Mouse (Mus musculus) hindbrain, embryonic 13.5 days (tissue): ENCODE data around the gene Abhd10. TPM values are rescaled to one million over a fixed set of nuclear protein-coding genes. Genes with fewer than 3 reads are reported as not detected.

ENCODE experiments used
- ATAC-seq: fragments of 200-750 bp; cut with Nextera tagmentation; 2 replicates; pipeline ENCODE4 v1.8.0; 2017; ENCODE audit warnings: moderate TSS enrichment; ENCODE audit not compliant: low FRiP score
- H3K27ac ChIP-seq: fragments of 300-500 bp; sonication (generic); 2 replicates; pipeline ENCODE4 v1.5.1; 2015; ENCODE audit warnings: inconsistent platforms, mild to moderate bottlenecking, moderate library complexity
- H3K27me3 ChIP-seq: fragments of 300-500 bp; sonication (generic); 2 replicates; pipeline ENCODE4 v1.6.1; 2015; ENCODE audit warnings: mild to moderate bottlenecking, inconsistent platforms
- H3K36me3 ChIP-seq: fragments of 300-500 bp; sonication (generic); 2 replicates; pipeline ENCODE4 v1.6.1; 2015; ENCODE audit warnings: mild to moderate bottlenecking, inconsistent platforms
- H3K4me1 ChIP-seq: fragments of 300-500 bp; sonication (generic); replicated peaks from 2 replicates; pipeline ENCODE4 v1.6.1; 2015; ENCODE audit warnings: inconsistent platforms
- H3K4me2 ChIP-seq: fragments of 300-500 bp; sonication (generic); 2 replicates; pipeline ENCODE4 v1.6.1; 2015; ENCODE audit warnings: inconsistent platforms, mild to moderate bottlenecking, moderate library complexity
- H3K4me3 ChIP-seq: fragments of 300-500 bp; sonication (generic); 2 replicates; pipeline ENCODE4 v1.5.1; 2015; ENCODE audit warnings: mild to moderate bottlenecking, inconsistent platforms
- H3K9ac ChIP-seq: fragments of 300-500 bp; sonication (generic); 2 replicates; pipeline ENCODE4 v1.6.1; 2015; ENCODE audit warnings: mild to moderate bottlenecking, inconsistent platforms
- H3K9me3 ChIP-seq: fragments of 300-500 bp; sonication (generic); 2 replicates; pipeline ENCODE4 v1.6.1; 2016; ENCODE audit warnings: inconsistent platforms
- WGBS: fragments of 180-500 bp; shearing (Covaris S2); methylation state at CpG from one replicate; pipeline ENCODE4 v1.1.7; 2015; 5-methylcytosine and 5-hydroxymethylcytosine counted together
- polyA plus RNA-seq: library from polyadenylated mRNA; unstranded; fragments of >200 nt; fragmentation: Nextera tagmentation; extraction: Ambion mirVana; gene quantifications from 2 replicates; pipeline ENCODE4 v1.2.1, GENCODE M21; 2015

Gene Abhd10
- polyA plus RNA-seq, 1 experiment from 2014 or later = 41.2 TPM

DNA sequence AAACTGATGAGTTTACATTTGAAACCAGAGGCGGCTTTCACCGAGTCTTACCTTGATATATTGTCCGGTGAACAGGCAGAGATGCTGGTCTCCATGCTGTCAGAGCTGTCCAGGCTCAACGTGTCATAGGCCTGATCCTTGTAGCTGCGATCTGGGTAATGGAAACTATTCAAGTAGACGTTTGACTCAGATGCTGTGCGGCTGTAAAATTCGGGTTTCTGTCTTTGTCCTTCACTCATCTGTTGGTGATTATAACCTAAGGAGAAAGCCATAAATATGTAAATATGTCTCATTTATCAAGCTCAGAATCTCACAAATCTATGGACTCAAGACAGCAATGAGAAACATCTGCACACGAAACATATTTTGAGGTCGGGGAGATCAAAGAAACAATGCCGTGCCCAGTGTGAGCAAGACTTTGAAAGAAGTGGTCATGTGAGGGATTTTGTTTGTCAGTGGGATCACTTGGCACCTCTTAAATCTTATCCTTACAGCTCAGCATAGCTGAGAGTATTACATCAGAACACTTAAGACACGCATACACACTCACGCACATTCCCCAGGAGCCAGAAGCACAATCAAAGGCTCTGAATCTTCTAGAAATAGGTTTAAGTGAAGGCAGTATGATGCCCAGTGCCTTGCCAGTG is 20.2 kb upstream of the Abhd10 start:
- WGBS = 85% methylated on average over 13 of the region's 13 CpGs
- Histone ChIP-seq H3K4me1 (0 out of 2 replicates have a peak, but pooled peaks cover 3% of the 10 kb centered on the region), H3K9ac (no peak overlapping the region), H3K4me3 (no peak overlapping the region), H3K9me3 (no peaks in the 10 kb centered on the region), H3K4me2 (no peak overlapping the region), H3K27ac (no peak overlapping the region), H3K27me3 (no peaks in the 10 kb centered on the region), H3K36me3 (peaks cover 3% of the 10 kb centered on the region; the same call in 1 of the 2 replicates)
- ATAC-seq = no peak

- ATAC-seq = no peak
- 85% methylated on average over 1 of the region's 1 CpGs for WGBS
Observed at GRCm38 (mm10) chr16:45761425-45761824, 18.7 kb upstream of the Abhd10 start.

GRCm38 (mm10) chr16:45758726-45759269 is 16.0 kb upstream of the Abhd10 start:
- H3K27me3 ChIP-seq = no peaks in the 10 kb centered on the region
- H3K4me3 ChIP-seq = no peak overlapping the region
- no peak for ATAC-seq
- no peaks in the 10 kb centered on the region for H3K4me1 ChIP-seq
- WGBS = 83% methylated on average over 9 of the region's 9 CpGs
- H3K27ac ChIP-seq = no peak overlapping the region
- H3K36me3 ChIP-seq = peaks cover 3% of the 10 kb centered on the region; the same call in 1 of the 2 replicates
- H3K9ac ChIP-seq = no peak overlapping the region
- no peaks in the 10 kb centered on the region for H3K9me3 ChIP-seq
- no peak overlapping the region for H3K4me2 ChIP-seq

More at GRCm38 (mm10) chr16:45761425-45761824, 18.7 kb upstream of the Abhd10 start:
- Histone ChIP-seq H3K9me3 (no peaks in the 10 kb centered on the region), H3K27me3 (no peaks in the 10 kb centered on the region), H3K27ac (no peak overlapping the region), H3K4me1 (no peaks in the 10 kb centered on the region), H3K4me2 (no peak overlapping the region), H3K4me3 (no peak overlapping the region), H3K36me3 (peaks cover 3% of the 10 kb centered on the region; the same call in 1 of the 2 replicates), H3K9ac (no peak overlapping the region)

GRCm38 (mm10) chr16:45757421-45758078 is 14.8 kb upstream of the Abhd10 start:
- 89% methylated on average over 12 of the region's 12 CpGs for WGBS
- H3K27ac ChIP-seq = peak overlapping the region; percentile 64
- ATAC-seq = 0 out of 2 replicates have a peak, but pooled peaks have one; percentile 54
- H3K9me3 ChIP-seq = no peaks in the 10 kb centered on the region
- no peak overlapping the region for H3K4me2 ChIP-seq
- H3K36me3 ChIP-seq = peaks cover 3% of the 10 kb centered on the region; the same call in 1 of the 2 replicates
- no peak overlapping the region for H3K9ac ChIP-seq
- no peaks in the 10 kb centered on the region for H3K4me1 ChIP-seq
- no peaks in the 10 kb centered on the region for H3K27me3 ChIP-seq
- no peak overlapping the region for H3K4me3 ChIP-seq

GRCm38 (mm10) chr16:45756855-45757254 is 14.1 kb upstream of the Abhd10 start:
- Histone ChIP-seq H3K27me3 (no peaks in the 10 kb centered on the region), H3K36me3 (peaks cover under 1% of the 10 kb centered on the region; the same call in 1 of the 2 replicates), H3K9me3 (no peaks in the 10 kb centered on the region), H3K9ac (no peak overlapping the region), H3K4me1 (no peaks in the 10 kb centered on the region), H3K4me2 (no peak overlapping the region), H3K4me3 (no peak overlapping the region), H3K27ac (no peak overlapping the region)
- 48% methylated on average over 9 of the region's 9 CpGs for WGBS
- peak; percentile 88 for ATAC-seq

DNA sequence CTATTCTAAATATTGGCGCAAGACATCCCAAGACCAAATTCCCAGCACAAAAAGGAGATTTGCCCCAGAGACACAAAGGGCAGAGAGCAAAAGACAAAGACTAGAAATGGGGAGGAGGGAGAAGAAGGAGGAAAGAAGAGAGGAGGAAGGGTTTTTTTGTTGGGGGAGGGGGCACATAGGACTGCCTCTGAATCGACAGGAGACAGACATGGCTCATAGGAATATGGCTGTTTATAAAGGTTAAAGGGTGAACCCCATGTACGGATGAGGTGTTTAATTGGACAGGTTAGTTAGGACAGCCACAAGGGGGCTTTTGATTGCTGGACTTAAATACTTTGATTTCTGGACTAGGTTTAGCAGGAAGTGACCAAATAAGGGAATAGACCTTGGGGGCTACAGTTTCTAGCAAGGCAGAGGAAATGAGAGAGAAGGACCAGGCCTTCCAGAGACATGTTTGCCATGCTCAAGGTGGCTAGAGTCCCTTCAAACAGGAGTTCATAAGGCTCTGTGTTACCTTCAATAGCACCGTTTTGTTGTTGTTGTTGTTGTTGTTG is 913 bp upstream of the Abhd10 start:
- no peaks in the 10 kb centered on the region for H3K27me3 ChIP-seq
- peak overlapping the region; percentile 65 for H3K4me2 ChIP-seq
- peak overlapping the region; percentile 73 for H3K4me3 ChIP-seq
- H3K9ac ChIP-seq = peak overlapping the region; percentile 89; the same call in 1 of the 2 replicates
- H3K9me3 ChIP-seq = no peaks in the 10 kb centered on the region
- peak overlapping the region; percentile 96 for H3K27ac ChIP-seq
- H3K4me1 ChIP-seq = peaks cover 21% of the 10 kb centered on the region
- WGBS = 69% methylated on average over 4 of the region's 4 CpGs
- peaks cover 4% of the 10 kb centered on the region for H3K36me3 ChIP-seq
- ATAC-seq = no peak

GRCm38 (mm10) chr16:45737880-45738279 is 4.9 kb downstream of the Abhd10 start:
- H3K4me3 ChIP-seq = no peak overlapping the region
- no peak overlapping the region for H3K9ac ChIP-seq
- 94% methylated on average over 8 of the region's 8 CpGs for WGBS
- no peaks in the 10 kb centered on the region for H3K9me3 ChIP-seq
- ATAC-seq = no peak
- no peak overlapping the region for H3K4me2 ChIP-seq
- H3K27me3 ChIP-seq = no peaks in the 10 kb centered on the region
- H3K27ac ChIP-seq = no peak overlapping the region
- H3K4me1 ChIP-seq = peaks cover 12% of the 10 kb centered on the region
- peaks cover 42% of the 10 kb centered on the region for H3K36me3 ChIP-seq

- no peak overlapping the region for H3K4me2 ChIP-seq
- H3K4me1 ChIP-seq = peaks cover 12% of the 10 kb centered on the region
- H3K27me3 ChIP-seq = no peaks in the 10 kb centered on the region
- H3K27ac ChIP-seq = no peak overlapping the region
- H3K36me3 ChIP-seq = peaks cover 50% of the 10 kb centered on the region
- no peak overlapping the region for H3K4me3 ChIP-seq
- no peak overlapping the region for H3K9ac ChIP-seq
- ATAC-seq = no peak
- 94% methylated on average over 3 of the region's 3 CpGs for WGBS
- H3K9me3 ChIP-seq = no peaks in the 10 kb centered on the region
Observed at GRCm38 (mm10) chr16:45736724-45737123, 6.0 kb downstream of the Abhd10 start.

DNA sequence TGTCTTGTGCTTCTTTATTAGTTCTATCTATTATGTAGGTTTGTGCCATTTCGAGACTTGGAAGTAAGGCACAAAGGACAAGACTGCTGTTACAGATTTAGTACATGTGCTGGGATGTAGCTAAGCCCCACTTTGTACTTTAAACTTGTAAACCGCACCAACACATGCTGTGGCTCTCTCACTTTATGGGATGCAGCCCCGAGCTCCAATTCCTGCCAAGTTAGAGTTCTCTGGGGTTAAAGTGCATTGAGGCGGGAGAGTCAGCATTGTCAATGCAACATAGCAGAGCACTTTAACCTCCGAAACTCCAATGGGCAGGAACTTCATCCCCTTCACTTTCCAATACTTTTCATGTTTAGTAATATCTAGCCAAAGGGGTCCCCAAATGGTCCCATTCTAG is 13.6 kb downstream of the Abhd10 start:
- H3K4me1 ChIP-seq = peaks cover 11% of the 10 kb centered on the region
- H3K27ac ChIP-seq = no peak overlapping the region
- 88% methylated on average over 5 of the region's 5 CpGs for WGBS
- no peaks in the 10 kb centered on the region for H3K9me3 ChIP-seq
- H3K4me2 ChIP-seq = no peak overlapping the region
- H3K36me3 ChIP-seq = peaks cover 49% of the 10 kb centered on the region
- H3K9ac ChIP-seq = no peak overlapping the region
- no peaks in the 10 kb centered on the region for H3K27me3 ChIP-seq
- H3K4me3 ChIP-seq = no peak overlapping the region
- no peak for ATAC-seq

GRCm38 (mm10) chr16:45724742-45725102 is 18.0 kb downstream of the Abhd10 start:
- peak overlapping the region; percentile 98 for H3K27ac ChIP-seq
- peak overlapping the region; percentile 67 for H3K4me3 ChIP-seq
- peaks cover 45% of the 10 kb centered on the region for H3K4me1 ChIP-seq
- H3K27me3 ChIP-seq = no peaks in the 10 kb centered on the region
- H3K36me3 ChIP-seq = peaks cover 34% of the 10 kb centered on the region
- under 1% methylated on average over 10 of the region's 10 CpGs for WGBS
- peak; percentile 72 for ATAC-seq
- no peaks in the 10 kb centered on the region for H3K9me3 ChIP-seq
- peak overlapping the region; percentile 95 for H3K9ac ChIP-seq
- peak overlapping the region; percentile 88 for H3K4me2 ChIP-seq

- Histone ChIP-seq H3K9ac (peak within 1 kb of the TSS; percentile 95), H3K4me2 (peak within 1 kb of the TSS; percentile 88), H3K4me3 (peak within 1 kb of the TSS; percentile 67), H3K27ac (peak within 1 kb of the TSS; percentile 98), H3K36me3 (peaks cover 34% of the 10 kb centered on the region), H3K27me3 (no peaks in the 10 kb centered on the region), H3K4me1 (peaks cover 50% of the 10 kb centered on the region), H3K9me3 (no peaks in the 10 kb centered on the region)
- ATAC-seq = peak; percentile 87
- under 1% methylated on average over 30 of the region's 30 CpGs for WGBS
Observed at GRCm38 (mm10) chr16:45724061-45724741, 18.6 kb downstream of the Abhd10 start, which contains the start of gene Tagln3. TSS of gene Tagln3 (minus strand) at chr16:45724608.
